Mouse (Mus musculus) kidney, adult 2 months (tissue): ENCODE measurements around the gene Acvr1.

Experiments used
- CTCF ChIP-seq: fragments of 200-500 bp; conservative IDR thresholded peaks from 2 replicates; pipeline ENCODE4 v1.5.1; 2011; ENCODE audit warnings: low read depth, mild to moderate bottlenecking, control low read depth, low read length, moderate library complexity, mixed read lengths; ENCODE audit not compliant: insufficient read depth, insufficient read length
- POLR2A ChIP-seq: fragments of 200-500 bp; IDR thresholded peaks from one replicate; pipeline ENCODE4 v1.6.1; 2011; ENCODE audit warnings: low read depth, low read length, control low read depth

- TF ChIP-seq CTCF (no peak), POLR2A (no peak)
Observed at GRCm38 (mm10) chr2:58599639-58600038, 32.7 kb upstream of the Acvr1 start.
